Mouse (Mus musculus) embryonic facial prominence, embryonic 12.5 days (tissue): ENCODE data around the gene Olfr1116. TPM values are rescaled to one million over a fixed set of nuclear protein-coding genes. Genes with fewer than 3 reads are reported as not detected.
"Not testable (repeated sequence)": the region's sequence is repeated elsewhere in the genome, so short reads cannot be mapped to it uniquely, and the experiment has no call there.

ENCODE experiments used
- ATAC-seq: fragments of 200-750 bp; cut with Nextera tagmentation; 2 replicates; pipeline ENCODE4 v1.8.0; 2017; ENCODE audit not compliant: insufficient number of reproducible peaks, insufficient read depth, low FRiP score, low TSS enrichment
- H3K27ac ChIP-seq: fragments of 300-500 bp; sonication (generic); 2 replicates; pipeline ENCODE4 v1.5.1; 2016; ENCODE audit warnings: mild to moderate bottlenecking
- H3K27me3 ChIP-seq: fragments of 300-500 bp; sonication (generic); 2 replicates; pipeline ENCODE4 v1.6.1; 2016; ENCODE audit warnings: mild to moderate bottlenecking, moderate library complexity
- H3K36me3 ChIP-seq: fragments of 300-500 bp; sonication (generic); 2 replicates; pipeline ENCODE4 v1.6.1; 2016; ENCODE audit warnings: mild to moderate bottlenecking
- H3K4me1 ChIP-seq: fragments of 300-500 bp; sonication (generic); 2 replicates; pipeline ENCODE4 v1.6.1; 2016
- H3K4me2 ChIP-seq: fragments of 300-500 bp; sonication (generic); replicated peaks from 2 replicates; pipeline ENCODE4 v1.6.1; 2016; ENCODE audit warnings: mild to moderate bottlenecking, moderate library complexity
- H3K4me3 ChIP-seq: fragments of 300-500 bp; sonication (generic); 2 replicates; pipeline ENCODE4 v1.5.1; 2016; ENCODE audit warnings: mild to moderate bottlenecking
- H3K9ac ChIP-seq: fragments of 300-500 bp; sonication (generic); 2 replicates; pipeline ENCODE4 v1.6.1; 2016; ENCODE audit warnings: mild to moderate bottlenecking, moderate library complexity
- H3K9me3 ChIP-seq: fragments of 300-500 bp; sonication (generic); 2 replicates; pipeline ENCODE4 v1.6.1; 2016; ENCODE audit warnings: mild to moderate bottlenecking, moderate library complexity
- whole genome bisulfite sequencing: fragments of 180-500 bp; shearing (Covaris S2); methylation state at CpG from one replicate; pipeline ENCODE4 v1.1.7; 2016; 5-methylcytosine and 5-hydroxymethylcytosine counted together
- microRNA-seq: library from miRNA; unstranded; fragments of <30 nt; microRNA quantifications from one replicate; pipeline ENCODE4, GENCODE M21; 2017
- polyA plus RNA-seq: library from polyadenylated mRNA; unstranded; fragments of >200 nt; fragmentation: Nextera tagmentation; extraction: Ambion mirVana; gene quantifications from 2 replicates; pipeline ENCODE4 v1.2.1, GENCODE M21; 2016

The Olfr1116 gene
- not detected in 2 replicates for polyA plus RNA-seq

- Histone ChIP-seq H3K4me2 (no peak within 1 kb of the TSS), H3K27me3 (no peaks in the 10 kb centered on the region), H3K9ac (no peak within 1 kb of the TSS), H3K4me1 (no peaks in the 10 kb centered on the region), H3K4me3 (no peak within 1 kb of the TSS), H3K9me3 (no peaks in the 10 kb centered on the region), H3K27ac (no peak within 1 kb of the TSS), H3K36me3 (no peaks in the 10 kb centered on the region)
- 84% methylated on average over 1 of the region's 1 CpGs for WGBS
- no peak for ATAC-seq
Measured at GRCm38 (mm10) chr2:87267234-87267633, at the start of gene Olfr1116. TSS of gene Olfr1116 (plus strand) at chr2:87267534.

- no peak within 1 kb of the TSS for H3K27ac ChIP-seq
- no peak for ATAC-seq
- no peak within 1 kb of the TSS for H3K4me2 ChIP-seq
- H3K9ac ChIP-seq: no peak within 1 kb of the TSS
- no peaks in the 10 kb centered on the region for H3K27me3 ChIP-seq
- H3K4me1 ChIP-seq: no peaks in the 10 kb centered on the region
- no peaks in the 10 kb centered on the region for H3K36me3 ChIP-seq
- no peak within 1 kb of the TSS for H3K4me3 ChIP-seq
- H3K9me3 ChIP-seq: no peaks in the 10 kb centered on the region
- WGBS: 83% methylated on average over 2 of the region's 2 CpGs
Measured at GRCm38 (mm10) chr2:87247713-87248112, 19.6 kb upstream of the Olfr1116 start, which contains the start of gene Olfr1115. TSS of gene Olfr1115 (plus strand) at chr2:87248013.

GRCm38 (mm10) chr2:87293977-87294376 lies 26.6 kb downstream of the Olfr1116 start:
- not testable (repeated sequence) for H3K27ac ChIP-seq, H3K9me3 ChIP-seq, H3K27me3 ChIP-seq, H3K4me2 ChIP-seq, H3K4me1 ChIP-seq, ATAC-seq, H3K36me3 ChIP-seq, H3K4me3 ChIP-seq, H3K9ac ChIP-seq

- H3K9ac ChIP-seq: no peak within 1 kb of the TSS
- H3K4me1 ChIP-seq: no peaks in the 10 kb centered on the region
- no peak within 1 kb of the TSS for H3K27ac ChIP-seq
- H3K36me3 ChIP-seq: no peaks in the 10 kb centered on the region
- 64% methylated on average over 1 of the region's 1 CpGs for WGBS
- H3K4me2 ChIP-seq: no peak within 1 kb of the TSS
- ATAC-seq: no peak
- H3K27me3 ChIP-seq: no peaks in the 10 kb centered on the region
- no peak within 1 kb of the TSS for H3K4me3 ChIP-seq
- H3K9me3 ChIP-seq: no peaks in the 10 kb centered on the region
Measured at GRCm38 (mm10) chr2:87307281-87307680, 39.9 kb downstream of the Olfr1116 start, which contains the start of gene Olfr1118. TSS of gene Olfr1118 (plus strand) at chr2:87307581.

Small RNAs within 50 kb of the gene (microRNA-seq; reads per million reads assigned to microRNA genes)
- not detected for gene Gm27438

Other genes with a start within 250 kb of the Olfr1116 start
- not detected in 2 replicates for gene Olfr1104, start 240.5 kb upstream of the Olfr1116 start, polyA plus RNA-seq
- not detected in 2 replicates for gene Olfr1105, start 231.0 kb upstream of the Olfr1116 start, polyA plus RNA-seq
- not detected in 2 replicates for gene Olfr1106, start 215.3 kb upstream of the Olfr1116 start, polyA plus RNA-seq
- gene Olfr1107, start 191.7 kb upstream of the Olfr1116 start, polyA plus RNA-seq: not detected in 2 replicates
- gene Olfr1109, start 171.5 kb upstream of the Olfr1116 start, polyA plus RNA-seq: not detected in 2 replicates
- not detected in 2 replicates for gene Olfr259, start 153.0 kb upstream of the Olfr1116 start, polyA plus RNA-seq
- gene Olfr1110, start 127.2 kb upstream of the Olfr1116 start, polyA plus RNA-seq: not detected in 2 replicates
- gene Olfr1111, start 114.9 kb upstream of the Olfr1116 start, polyA plus RNA-seq: not detected in 2 replicates
- gene Olfr1112, start 79.7 kb upstream of the Olfr1116 start, polyA plus RNA-seq: not detected in 2 replicates
- gene Olfr1113, start 58.6 kb upstream of the Olfr1116 start, polyA plus RNA-seq: not detected in 2 replicates
- not detected in 2 replicates for gene Olfr1115, start 19.5 kb upstream of the Olfr1116 start, polyA plus RNA-seq
- not detected in 2 replicates for gene Olfr1118, start 40.0 kb downstream of the Olfr1116 start, polyA plus RNA-seq
- not detected in 2 replicates for gene Olfr1120, start 87.3 kb downstream of the Olfr1116 start, polyA plus RNA-seq
- not detected in 2 replicates for gene Olfr1121, start 102.4 kb downstream of the Olfr1116 start, polyA plus RNA-seq
- not detected in 2 replicates for gene Olfr1122, start 118.3 kb downstream of the Olfr1116 start, polyA plus RNA-seq
- not detected in 2 replicates for gene Olfr1123, start 149.1 kb downstream of the Olfr1116 start, polyA plus RNA-seq
- 0.09 and 0.11 TPM in 2 replicates for gene Olfr1124, start 162.7 kb downstream of the Olfr1116 start, polyA plus RNA-seq
- gene Olfr1126, start 186.4 kb downstream of the Olfr1116 start, polyA plus RNA-seq: not detected in 2 replicates
- gene Pramel7, start 229.6 kb downstream of the Olfr1116 start, polyA plus RNA-seq: not detected in 2 replicates
- not detected in 2 replicates for gene Pramel6, start 239.0 kb downstream of the Olfr1116 start, polyA plus RNA-seq